Mouse (Mus musculus) T-helper 17 cell (primary cell): ENCODE results near the gene Mfsd6l.

Source experiments
- in situ Hi-C, 2 experiments: fragments of 300-600 bp; cut with MboI, MseI; formaldehyde crosslinking; loops; 1 replicate in 1 of 2; 2 replicates in 1 of 2; pipeline ENCODE4 v1.15.1; 2025; ENCODE audit warnings: high pct_unique_total_duplicates in 2 of 2

Mfsd6l gene

GRCm38 (mm10) chr11:68550358-68550757 is 5.6 kb upstream of the Mfsd6l start:
- in situ Hi-C loops = loop anchor here (5.0 to 10.0 kb wide), 4 partner anchors 53 to 118 kb away; partner anchors contain the start of gene Pik3r5 (in 1 of the 2)

- in situ Hi-C loops = loop anchor here (5.0 to 10.0 kb wide), 4 partner anchors 57 to 122 kb away; partner anchors contain the start of gene Pik3r5 (in 1 of the 2)
These were observed 2.0 kb upstream of the Mfsd6l start for GRCm38 (mm10) chr11:68553981-68554471.

DNA sequence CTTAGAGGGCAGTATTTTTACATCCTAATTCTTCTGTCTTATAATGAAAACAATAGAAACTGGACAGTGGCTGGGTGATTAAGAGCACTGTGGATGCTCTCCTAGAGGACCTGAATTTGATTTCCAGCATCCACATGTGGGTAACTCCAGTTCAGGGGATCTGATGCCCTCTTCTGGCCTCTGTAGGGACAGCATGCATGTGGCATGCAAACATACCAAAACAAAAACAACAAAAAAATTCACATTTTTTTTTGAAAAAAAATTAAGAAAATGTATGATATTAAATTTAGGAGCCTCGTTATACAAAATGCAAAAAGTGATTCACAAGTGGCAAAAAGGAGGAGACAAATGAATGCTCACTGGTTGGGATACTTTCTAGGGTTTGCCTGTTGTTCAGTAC is 3.6 kb downstream of the Mfsd6l start:
- in situ Hi-C loops = loop anchor here in 1 of 2 experiments (10.0 kb wide), 1 partner anchor 65 kb away; no protein-coding TSS in a partner anchor

- in situ Hi-C loops = no loop called here
These were observed 6.3 kb downstream of the Mfsd6l start for GRCm38 (mm10) chr11:68561957-68562950.

DNA sequence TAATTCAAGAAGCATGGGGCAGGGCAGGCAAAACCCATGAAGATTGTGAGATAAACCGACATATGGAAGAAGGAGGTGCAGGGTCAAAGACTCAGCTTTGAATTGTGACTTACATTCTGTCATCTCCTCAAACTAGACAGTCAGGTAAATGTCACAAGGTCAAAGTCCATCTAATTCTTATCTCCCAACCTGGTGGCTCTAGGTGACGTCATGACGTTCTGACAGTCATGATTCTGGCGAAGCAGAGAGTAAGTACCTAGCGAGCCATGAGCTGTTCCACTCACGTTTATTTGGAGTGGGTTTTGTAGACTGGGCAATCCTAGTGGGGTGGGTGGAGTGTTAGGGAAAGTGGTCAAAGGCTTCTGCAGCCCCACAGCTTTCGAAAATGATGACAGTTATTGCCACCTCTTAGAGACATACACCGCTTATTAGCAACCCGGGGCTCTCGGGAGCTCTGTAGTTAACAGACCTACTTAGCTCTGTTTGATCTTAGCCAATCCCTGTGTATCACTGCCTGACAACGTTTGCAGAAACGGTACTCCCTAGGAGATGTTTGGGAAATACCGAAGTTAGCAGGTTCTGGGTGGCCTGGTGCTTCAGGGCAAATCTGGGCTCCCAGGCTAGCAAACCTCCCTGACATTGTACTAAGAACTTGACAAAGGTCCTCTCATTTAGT is 8.5 kb downstream of the Mfsd6l start:
- in situ Hi-C loops = no loop called here

DNA sequence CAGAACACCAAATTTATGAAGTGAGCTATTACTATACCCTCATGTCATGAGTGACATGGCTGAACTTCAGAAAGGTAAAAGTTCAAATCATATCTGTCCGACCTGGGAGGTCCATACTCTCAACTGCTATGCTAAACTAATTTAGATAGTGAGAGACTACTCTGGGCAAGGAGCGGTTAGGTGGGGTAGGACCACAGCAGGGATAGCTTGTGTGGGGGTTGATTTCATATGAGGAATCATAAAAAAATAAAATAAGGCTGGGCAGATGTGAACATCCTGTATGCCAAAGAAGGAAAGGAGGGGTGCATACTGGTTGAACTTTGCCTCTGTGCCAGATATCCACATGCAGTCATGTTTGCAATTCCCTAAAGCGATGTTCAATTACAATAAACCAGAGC is 9.0 kb downstream of the Mfsd6l start:
- in situ Hi-C loops = no loop called here

GRCm38 (mm10) chr11:68566447-68567059 is 10.6 kb downstream of the Mfsd6l start:
- in situ Hi-C loops = no loop called here

GRCm38 (mm10) chr11:68570861-68571260 is 14.9 kb downstream of the Mfsd6l start:
- in situ Hi-C loops = loop anchor here in 1 of 2 experiments (5.0 kb wide), 1 partner anchor 61 kb away; no protein-coding TSS in a partner anchor

GRCm38 (mm10) chr11:68577076-68577475 is 21.1 kb downstream of the Mfsd6l start:
- in situ Hi-C loops = no loop called here

- in situ Hi-C loops = no loop called here
These were observed 23.5 kb downstream of the Mfsd6l start for GRCm38 (mm10) chr11:68579462-68579881.

DNA sequence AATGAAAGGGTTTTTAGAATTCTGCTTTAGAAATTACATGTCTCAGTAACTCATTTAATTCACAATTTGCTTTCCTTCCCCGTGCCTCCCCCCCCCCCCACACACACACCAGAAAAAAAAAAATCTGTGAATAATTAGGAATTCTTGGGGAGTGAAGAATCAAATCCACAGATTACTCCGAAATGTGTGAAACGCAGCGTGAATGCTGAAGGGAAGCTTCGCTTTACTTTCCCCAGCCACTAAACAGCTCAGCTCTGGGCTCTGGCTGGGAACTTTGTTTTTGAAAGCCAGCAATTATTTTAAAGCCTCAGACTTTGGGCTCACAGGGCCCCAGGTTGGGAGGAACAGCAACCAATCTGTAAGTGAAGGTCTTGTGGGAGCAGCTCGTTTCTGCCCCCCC is 24.6 kb downstream of the Mfsd6l start:
- in situ Hi-C loops = no loop called here

- in situ Hi-C loops = no loop called here
These were observed 27.2 kb downstream of the Mfsd6l start for GRCm38 (mm10) chr11:68583225-68583624.

- in situ Hi-C loops = no loop called here
These were observed 28.0 kb downstream of the Mfsd6l start for GRCm38 (mm10) chr11:68583906-68584480.

DNA sequence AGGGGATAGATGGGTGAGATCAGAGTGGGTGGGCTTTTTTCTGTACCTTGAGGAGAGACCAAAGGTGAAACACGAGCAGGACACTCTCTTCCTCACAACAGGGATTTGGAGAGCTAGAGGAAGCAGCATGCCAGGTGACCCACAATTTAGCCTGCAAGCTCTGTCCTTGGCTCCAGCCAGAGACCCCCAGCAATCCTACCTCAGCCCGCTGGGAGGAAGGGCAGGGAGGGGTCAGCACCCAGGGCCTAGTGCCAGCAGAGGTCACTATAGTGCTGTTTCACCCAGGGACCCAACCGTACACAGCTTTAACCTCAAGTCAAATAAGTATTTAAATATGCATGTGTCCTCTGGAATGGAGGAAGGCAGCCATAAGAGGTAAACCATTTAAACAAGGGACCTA is 29.9 kb downstream of the Mfsd6l start:
- in situ Hi-C loops = no loop called here

- in situ Hi-C loops = no loop called here
These were observed 30.7 kb downstream of the Mfsd6l start, which contains the start of gene Ccdc42 for GRCm38 (mm10) chr11:68586721-68587120. Gene Ccdc42 (plus strand): TSS chr11:68587021.

- in situ Hi-C loops = no loop called here
These were observed 33.2 kb downstream of the Mfsd6l start for GRCm38 (mm10) chr11:68589055-68589809.

DNA sequence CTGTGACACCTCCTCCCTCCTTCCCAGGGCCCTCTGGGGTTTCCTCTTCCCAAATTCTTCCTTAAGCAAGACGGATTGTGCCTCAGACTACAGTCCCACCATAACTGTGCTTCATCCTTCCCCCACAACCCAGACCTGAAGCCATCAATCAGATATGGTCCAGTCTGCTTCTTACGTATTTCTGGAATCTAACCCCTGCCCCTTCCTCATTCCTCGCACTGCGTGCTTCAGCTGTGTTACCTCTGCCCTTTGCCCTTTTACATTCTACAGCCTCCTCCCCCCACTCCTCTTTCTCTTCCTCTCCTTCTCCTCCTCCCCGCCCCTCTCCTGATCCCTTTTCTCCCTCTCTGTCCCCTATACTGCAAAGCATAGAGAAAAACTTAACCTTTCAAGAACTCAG is 35.7 kb downstream of the Mfsd6l start:
- in situ Hi-C loops = loop anchor here in 1 of 2 experiments (5.0 kb wide), 1 partner anchor 126 kb away; no protein-coding TSS in a partner anchor

GRCm38 (mm10) chr11:68593247-68593646 is 37.3 kb downstream of the Mfsd6l start:
- in situ Hi-C loops = loop anchor here in 1 of 2 experiments (5.0 kb wide), 1 partner anchor 124 kb away; no protein-coding TSS in a partner anchor

DNA sequence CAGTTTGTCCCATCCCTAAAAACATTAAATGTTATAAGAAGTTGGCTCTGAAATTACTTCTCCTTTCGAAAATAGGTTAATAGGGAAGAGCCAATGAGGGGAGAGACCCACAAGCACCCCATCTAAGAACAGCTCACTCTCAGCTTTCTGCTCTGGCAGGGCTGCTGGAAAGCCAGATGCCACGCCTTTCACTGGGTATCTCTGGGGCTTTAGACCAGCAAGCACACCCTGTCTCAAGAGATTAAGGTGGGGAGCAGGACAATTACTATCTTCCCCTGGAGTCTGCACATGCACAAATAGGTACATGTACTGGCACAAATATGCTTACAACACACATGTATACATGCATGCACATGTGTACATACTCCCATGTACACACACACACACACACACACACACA is 41.9 kb downstream of the Mfsd6l start:
- in situ Hi-C loops = no loop called here

- in situ Hi-C loops = no loop called here
These were observed 44.6 kb downstream of the Mfsd6l start for GRCm38 (mm10) chr11:68600551-68601021.
